Mouse (Mus musculus) adrenal gland, postnatal 10 days (tissue): Measurements from ENCODE around the gene Nod1. TPM values are rescaled to one million over a fixed set of nuclear protein-coding genes. Genes with fewer than 3 reads are reported as not detected.

Experiments
- DNase-seq: peaks from one replicate; pipeline ENCODE4 v3.0.0; 2021; ENCODE audit warnings: mixed read lengths
- total RNA-seq, 2 experiments: library from RNA; stranded (reverse); gene quantifications; 2 replicates each; pipeline ENCODE4 v1.2.3; 2021

The Nod1 gene
- total RNA-seq, 2 experiments from 2014 or later, result 8.9 to 13.7 TPM

GRCm38 (mm10) chr6:54886195-54886594 is 86.2 kb downstream of the Nod1 start:
- DNase-seq, result no peak

- no peak for DNase-seq
These were observed 89.0 kb downstream of the Nod1 start for GRCm38 (mm10) chr6:54883424-54883823.

- DNase-seq, result peak; percentile 28
These were observed 92.3 kb downstream of the Nod1 start for GRCm38 (mm10) chr6:54880086-54880485.

GRCm38 (mm10) chr6:54878546-54878945 is 93.9 kb downstream of the Nod1 start:
- DNase-seq, result no peak

GRCm38 (mm10) chr6:54877651-54878050 is 94.8 kb downstream of the Nod1 start:
- no peak for DNase-seq

- no peak for DNase-seq
These were observed 95.6 kb downstream of the Nod1 start for GRCm38 (mm10) chr6:54876782-54877181.

Other genes with a start within 250 kb of the Nod1 start
- 10 to 100 TPM; 25.5 to 31.6 TPM for gene Znrf2, start 155.7 kb downstream of the Nod1 start, total RNA-seq
- gene Ggct, start 20.3 kb upstream of the Nod1 start, total RNA-seq, result 1 to 10 TPM; 8.3 to 9.2 TPM
- 100 to 1,000 TPM; 127 to 132 TPM for gene Gars, start 65.4 kb upstream of the Nod1 start, total RNA-seq
- gene Crhr2, start 160.4 kb upstream of the Nod1 start, total RNA-seq, result 1 to 10 TPM in 1 of 2 experiments, under 1 TPM in 1; 0.33 to 2.0 TPM
- gene Inmt, start 202.4 kb upstream of the Nod1 start, total RNA-seq, result 1 to 10 TPM; 6.3 to 7.2 TPM
- gene Mindy4, start 230.8 kb upstream of the Nod1 start, total RNA-seq, result 1 to 10 TPM; 4.5 to 6.6 TPM